Mouse (Mus musculus): ENCODE measurements at regions not wholly inside any gene's neighbourhood (a gene's known extent, or its start where the extent isn't known, plus 50 kb on each side); places are given as distances from the start of the nearest gene placed in this dataset.

GRCm38 (mm10) chr8:12066454-12066853 is 212.2 kb upstream of the A230072I06Rik start:
- TF ChIP-seq CTCF (conservative IDR thresholded peaks at IDR 0.05; ENCODE audit: insufficient read depth, insufficient read length, low read depth, low read length) (no peak), POLR2A (IDR thresholded peaks at IDR 0.05; ENCODE audit: low read depth, low read length) (no peak)
